Mouse (Mus musculus): ENCODE measurements at regions not wholly inside any gene's neighbourhood (a gene's known extent, or its start where the extent isn't known, plus 50 kb on each side); places are given as distances from the start of the nearest gene placed in this dataset.

- in situ Hi-C loops (cut with MboI, MseI), result no loop called here
These were observed 140.4 kb upstream of the BC052040 start for GRCm38 (mm10) chr2:115441100-115441499.

- in situ Hi-C loops (cut with MboI, MseI), result no loop called here
These were observed 131.6 kb upstream of the BC052040 start for GRCm38 (mm10) chr2:115449783-115450483.

GRCm38 (mm10) chr2:115455593-115455992 lies 125.9 kb upstream of the BC052040 start:
- in situ Hi-C loops (cut with MboI, MseI), result no loop called here

- in situ Hi-C loops (cut with MboI, MseI), result no loop called here
These were observed 125.0 kb upstream of the BC052040 start for GRCm38 (mm10) chr2:115456372-115457022.

GRCm38 (mm10) chr2:115460028-115460881 lies 121.3 kb upstream of the BC052040 start:
- in situ Hi-C loops (cut with MboI, MseI), result no loop called here

GRCm38 (mm10) chr2:115460882-115461151 lies 120.7 kb upstream of the BC052040 start:
- in situ Hi-C loops (cut with MboI, MseI), result no loop called here

- in situ Hi-C loops (cut with MboI, MseI), result no loop called here
These were observed 115.3 kb upstream of the BC052040 start for GRCm38 (mm10) chr2:115466170-115466569.

GRCm38 (mm10) chr2:115467107-115467745 lies 114.3 kb upstream of the BC052040 start:
- in situ Hi-C loops (cut with MboI, MseI), result no loop called here

GRCm38 (mm10) chr2:115467936-115468335 lies 113.6 kb upstream of the BC052040 start:
- in situ Hi-C loops (cut with MboI, MseI), result no loop called here

- in situ Hi-C loops (cut with MboI, MseI), result no loop called here
These were observed 113.0 kb upstream of the BC052040 start for GRCm38 (mm10) chr2:115468471-115468909.

- in situ Hi-C loops (cut with MboI, MseI), result no loop called here
These were observed 112.2 kb upstream of the BC052040 start for GRCm38 (mm10) chr2:115469165-115469821.

- in situ Hi-C loops (cut with MboI, MseI), result no loop called here
These were observed 109.1 kb upstream of the BC052040 start for GRCm38 (mm10) chr2:115472393-115472792.

- in situ Hi-C loops (cut with MboI, MseI), result loop anchor here (10.0 kb wide), 2 partner anchors 1049 to 1159 kb away; no protein-coding TSS in a partner anchor
These were observed 97.9 kb upstream of the BC052040 start for GRCm38 (mm10) chr2:115483418-115484288.

- in situ Hi-C loops (cut with MboI, MseI), result loop anchor here (10.0 kb wide), 2 partner anchors 1054 to 1164 kb away; no protein-coding TSS in a partner anchor
These were observed 93.1 kb upstream of the BC052040 start for GRCm38 (mm10) chr2:115488465-115488864.

- in situ Hi-C loops (cut with MboI, MseI), result no loop called here
These were observed 88.5 kb upstream of the BC052040 start for GRCm38 (mm10) chr2:115493020-115493419.

GRCm38 (mm10) chr2:115499904-115500303 lies 81.6 kb upstream of the BC052040 start:
- in situ Hi-C loops (cut with MboI, MseI), result no loop called here

- in situ Hi-C loops (cut with MboI, MseI), result no loop called here
These were observed 72.0 kb upstream of the BC052040 start for GRCm38 (mm10) chr2:115509527-115509926.

GRCm38 (mm10) chr2:115511146-115511545 lies 70.4 kb upstream of the BC052040 start:
- in situ Hi-C loops (cut with MboI, MseI), result no loop called here

- in situ Hi-C loops (cut with MboI, MseI), result no loop called here
These were observed 69.6 kb upstream of the BC052040 start for GRCm38 (mm10) chr2:115511612-115512525.

All from regulatory T cell (primary cell).